Mouse (Mus musculus) lung, embryonic 14.5 days (tissue): ENCODE measurements at regions not wholly inside any gene's neighbourhood (a gene's known extent, or its start where the extent isn't known, plus 50 kb on each side); places are given as distances from the start of the nearest gene placed in this dataset.
"Not testable (repeated sequence)": the region's sequence is repeated elsewhere in the genome, so short reads cannot be mapped to it uniquely, and the experiment has no call there.

ENCODE experiments used
- ATAC-seq: fragments of 200-750 bp; cut with Nextera tagmentation; 2 replicates; pipeline ENCODE4 v1.8.0; 2017; ENCODE audit warnings: mild to moderate bottlenecking, moderate TSS enrichment, moderate library complexity; ENCODE audit not compliant: insufficient read depth
- DNase-seq: peaks from one replicate; pipeline ENCODE4 v3.0.0-alpha.2; 2015
- H3K27ac ChIP-seq: fragments of 300-500 bp; sonication (generic); 2 replicates; pipeline ENCODE4 v1.5.1; 2014; ENCODE audit warnings: low read depth, mild to moderate bottlenecking, moderate library complexity
- H3K27me3 ChIP-seq: fragments of 300-500 bp; sonication (generic); 2 replicates; pipeline ENCODE4 v1.6.1; 2014; ENCODE audit warnings: low read length, control low read depth; ENCODE audit not compliant: insufficient read depth
- H3K36me3 ChIP-seq: fragments of 300-500 bp; sonication (generic); 2 replicates; pipeline ENCODE4 v1.6.1; 2014; ENCODE audit warnings: control low read depth; ENCODE audit not compliant: insufficient read depth
- H3K4me1 ChIP-seq: fragments of 300-500 bp; sonication (generic); 2 replicates; pipeline ENCODE4 v1.6.1; 2014; ENCODE audit warnings: antibody characterized with exemption, control low read depth; ENCODE audit not compliant: insufficient read depth
- H3K4me2 ChIP-seq: fragments of 300-500 bp; sonication (generic); 2 replicates; pipeline ENCODE4 v1.6.1; 2014; ENCODE audit warnings: mild to moderate bottlenecking
- H3K4me3 ChIP-seq: fragments of 300-500 bp; sonication (generic); 2 replicates; pipeline ENCODE4 v1.5.1; 2014; ENCODE audit warnings: low read depth, low read length
- H3K9ac ChIP-seq: fragments of 300-500 bp; sonication (generic); 2 replicates; pipeline ENCODE4 v1.6.1; 2014
- H3K9me3 ChIP-seq: fragments of 300-500 bp; sonication (generic); 2 replicates; pipeline ENCODE4 v1.6.1; 2016; ENCODE audit warnings: low read depth, low read length, control low read depth
- CTCF ChIP-seq: IDR thresholded peaks from 2 replicates; pipeline ENCODE4 v1.5.1; 2016; ENCODE audit warnings: antibody characterized with exemption, low read depth
- WGBS: fragments of 180-500 bp; shearing (Covaris S2); extraction: QIAGEN DNeasy Blood & Tissue Kit; methylation state at CpG from one replicate; pipeline ENCODE4 v1.1.7; 2014; 5-methylcytosine and 5-hydroxymethylcytosine counted together

DNA sequence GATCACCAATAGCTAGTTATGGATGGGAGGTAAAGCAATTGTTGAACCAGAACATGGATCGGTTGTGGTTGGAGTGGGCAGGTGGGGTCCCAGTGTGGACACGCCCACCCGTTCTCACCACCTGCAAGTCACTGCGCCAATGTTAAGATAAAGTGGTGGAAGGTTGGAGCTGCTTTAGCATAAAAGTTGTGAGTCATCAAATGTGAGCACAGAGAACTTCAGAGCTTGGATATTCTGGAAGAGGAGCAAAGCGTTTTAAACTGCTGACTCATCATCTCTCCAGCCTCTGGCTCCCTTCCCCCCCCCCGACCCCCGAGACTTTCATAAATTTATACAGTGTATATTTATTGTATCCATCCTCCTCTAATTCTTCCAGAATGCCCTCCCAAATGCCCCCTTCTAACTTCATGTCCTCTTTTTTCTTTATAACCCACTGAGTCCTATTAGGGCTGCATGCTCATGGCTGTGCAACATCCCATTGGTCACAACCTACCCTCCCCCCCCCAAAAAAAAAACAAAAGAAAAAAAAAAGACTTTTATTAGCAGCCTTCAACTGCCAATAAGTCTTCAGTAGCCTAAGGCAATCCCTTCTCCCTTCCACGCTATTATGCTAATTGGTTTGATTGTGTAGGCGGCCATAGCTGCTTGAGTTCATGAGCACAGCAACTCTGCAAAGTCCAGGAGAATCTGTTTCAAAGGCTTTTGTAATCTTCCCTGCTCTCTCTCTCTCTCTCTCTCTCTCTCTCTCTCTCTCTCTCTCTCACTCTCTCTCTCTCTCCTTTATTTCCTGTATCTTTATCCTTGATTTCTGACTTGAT, 112.8 kb upstream of the Ppp6c start:
- no peak for TF ChIP-seq CTCF
- Histone ChIP-seq H3K4me1 (no peaks in the 10 kb centered on the region), H3K27ac (no peak overlapping the region), H3K4me2 (no peak overlapping the region), H3K9ac (no peak overlapping the region), H3K4me3 (no peak overlapping the region), H3K36me3 (no peaks in the 10 kb centered on the region), H3K27me3 (no peaks in the 10 kb centered on the region), H3K9me3 (no peaks in the 10 kb centered on the region)
- DNase-seq, result no peak
- no peak for ATAC-seq
- WGBS, result 77% methylated on average over 9 of the region's 9 CpGs

- Histone ChIP-seq H3K4me1 (no peaks in the 10 kb centered on the region), H3K4me2 (no peak overlapping the region), H3K27me3 (no peaks in the 10 kb centered on the region), H3K9me3 (no peaks in the 10 kb centered on the region), H3K9ac (no peak overlapping the region), H3K27ac (no peak overlapping the region), H3K4me3 (no peak overlapping the region), H3K36me3 (no peaks in the 10 kb centered on the region)
- ATAC-seq (no peak), DNase-seq (no peak)
- 67% methylated on average over 1 of the region's 1 CpGs for WGBS
- no peak for TF ChIP-seq CTCF
These were observed 111.3 kb upstream of the Ppp6c start for GRCm38 (mm10) chr2:39337524-39337923.

GRCm38 (mm10) chr2:39325715-39326493, 99.7 kb upstream of the Ppp6c start:
- H3K9ac ChIP-seq, result 0 out of 2 replicates have a peak overlapping the region, but pooled peaks have one; percentile 9
- 24% methylated on average over 9 of the region's 9 CpGs for WGBS
- no peak overlapping the region for H3K27ac ChIP-seq
- no peaks in the 10 kb centered on the region for H3K4me1 ChIP-seq
- no peak for TF ChIP-seq CTCF
- H3K27me3 ChIP-seq, result no peaks in the 10 kb centered on the region
- peak overlapping the region; percentile 50 for H3K4me2 ChIP-seq
- no peaks in the 10 kb centered on the region for H3K36me3 ChIP-seq
- DNase-seq (peak; percentile 5), ATAC-seq (no peak; the same call in 1 of the 2 replicates)
- H3K4me3 ChIP-seq, result peak overlapping the region; percentile 11; the same call in 1 of the 2 replicates
- H3K9me3 ChIP-seq, result no peaks in the 10 kb centered on the region

GRCm38 (mm10) chr2:39325122-39325521, 98.9 kb upstream of the Ppp6c start:
- H3K27me3 ChIP-seq, DNase-seq, H3K9me3 ChIP-seq, ATAC-seq, H3K36me3 ChIP-seq, H3K27ac ChIP-seq, H3K9ac ChIP-seq, H3K4me1 ChIP-seq, H3K4me3 ChIP-seq: not testable (repeated sequence)
- 41% methylated on average over 3 of the region's 3 CpGs for WGBS
- peak overlapping the region; percentile 50 for H3K4me2 ChIP-seq

GRCm38 (mm10) chr2:39299798-39300382, 73.6 kb upstream of the Ppp6c start:
- H3K4me1 ChIP-seq, result no peaks in the 10 kb centered on the region
- no peak overlapping the region for H3K27ac ChIP-seq
- no peaks in the 10 kb centered on the region for H3K9me3 ChIP-seq
- no peak for TF ChIP-seq CTCF
- H3K4me3 ChIP-seq, result no peak overlapping the region
- WGBS, result 71% methylated on average over 2 of the region's 2 CpGs
- ATAC-seq (no peak), DNase-seq (no peak)
- H3K4me2 ChIP-seq, result no peak overlapping the region
- no peak overlapping the region for H3K9ac ChIP-seq
- H3K36me3 ChIP-seq, result no peaks in the 10 kb centered on the region
- no peaks in the 10 kb centered on the region for H3K27me3 ChIP-seq

GRCm38 (mm10) chr2:39299290-39299689, 73.0 kb upstream of the Ppp6c start:
- Histone ChIP-seq H3K27ac (no peak overlapping the region), H3K4me1 (no peaks in the 10 kb centered on the region), H3K36me3 (no peaks in the 10 kb centered on the region), H3K4me3 (no peak overlapping the region), H3K4me2 (no peak overlapping the region), H3K9me3 (no peaks in the 10 kb centered on the region), H3K9ac (no peak overlapping the region), H3K27me3 (no peaks in the 10 kb centered on the region)
- no peak for ATAC-seq
- DNase-seq, result no peak
- TF ChIP-seq CTCF, result no peak
- 55% methylated on average over 1 of the region's 1 CpGs for WGBS

DNA sequence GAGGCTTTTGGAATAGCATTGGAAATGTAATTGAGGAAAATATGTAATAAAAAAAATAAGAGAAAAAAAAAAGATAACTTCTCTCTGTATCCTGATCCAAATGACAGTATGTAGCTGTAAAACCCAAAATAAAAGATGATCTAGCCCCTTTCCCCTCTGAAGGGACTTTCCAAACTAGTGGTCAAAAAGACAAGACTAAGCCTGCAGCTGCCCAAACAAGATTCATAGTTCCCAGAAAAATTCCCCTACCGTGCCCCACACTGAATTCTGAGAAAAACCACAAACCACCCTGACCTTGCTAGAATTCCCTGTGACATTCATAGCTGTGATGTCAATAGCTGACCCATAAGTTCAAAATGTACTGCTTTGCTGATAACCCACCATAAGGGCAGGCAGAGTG, 69.2 kb upstream of the Ppp6c start:
- TF ChIP-seq CTCF, result no peak
- no peak for ATAC-seq
- Histone ChIP-seq H3K4me2 (no peak overlapping the region), H3K4me3 (no peak overlapping the region), H3K27ac (no peak overlapping the region), H3K36me3 (no peaks in the 10 kb centered on the region), H3K9ac (no peak overlapping the region), H3K9me3 (no peaks in the 10 kb centered on the region), H3K27me3 (no peaks in the 10 kb centered on the region), H3K4me1 (no peaks in the 10 kb centered on the region)
- WGBS, result 77% methylated on average over 1 of the region's 1 CpGs
- DNase-seq, result no peak
